Mouse (Mus musculus) heart, adult 2 months (tissue): ENCODE data around the gene Rnf123. TPM values are rescaled to one million over a fixed set of nuclear protein-coding genes. Genes with fewer than 3 reads are reported as not detected.

ENCODE experiments used
- DNase-seq, 2 experiments: peaks; one replicate each; pipeline ENCODE4 v3.0.0; 2021
- H3K27ac ChIP-seq: fragments of 200-600 bp; 2 replicates; pipeline ENCODE4 v1.8.1; 2022
- H3K27me3 ChIP-seq: fragments of 200-500 bp; 2 replicates; pipeline ENCODE4 v1.6.1; 2012; ENCODE audit warnings: mild to moderate bottlenecking, low read length, inconsistent platforms, mixed read lengths; ENCODE audit not compliant: control insufficient read depth, insufficient read depth
- H3K36me3 ChIP-seq: fragments of 200-500 bp; 2 replicates; pipeline ENCODE4 v1.6.1; 2012; ENCODE audit warnings: low read length, inconsistent platforms; ENCODE audit not compliant: control insufficient read depth, insufficient read depth
- H3K4me1 ChIP-seq: fragments of 200-500 bp; 2 replicates; pipeline ENCODE4 v1.6.1; 2011; ENCODE audit warnings: low read length; ENCODE audit not compliant: control insufficient read depth, insufficient read depth
- H3K4me3 ChIP-seq: fragments of 200-600 bp; 2 replicates; pipeline ENCODE4 v1.8.1; 2022
- H3K79me2 ChIP-seq: fragments of 200-500 bp; replicated peaks from 2 replicates; pipeline ENCODE4 v1.6.1; 2012; ENCODE audit warnings: mild to moderate bottlenecking, inconsistent platforms, low read length, moderate library complexity, mixed read lengths; ENCODE audit not compliant: control insufficient read depth, insufficient read depth
- H3K9ac ChIP-seq: fragments of 200-500 bp; 2 replicates; pipeline ENCODE4 v1.6.1; 2012; ENCODE audit warnings: low read depth, mild to moderate bottlenecking, control low read depth, inconsistent platforms, low read length, mixed read lengths
- CTCF ChIP-seq: fragments of 200-600 bp; IDR thresholded peaks from 2 replicates; pipeline ENCODE4 v1.8.1; 2022; ENCODE audit warnings: antibody characterized with exemption, mild to moderate bottlenecking, moderate library complexity
- EP300 ChIP-seq: fragments of 200-500 bp; IDR thresholded peaks from 2 replicates; pipeline ENCODE4 v1.6.1; 2011; ENCODE audit warnings: low read depth, low read length, control low read depth; ENCODE audit not compliant: insufficient read depth
- POLR2A ChIP-seq: fragments of 200-500 bp; IDR thresholded peaks from 2 replicates; pipeline ENCODE4 v1.6.1; 2011; ENCODE audit warnings: mild to moderate bottlenecking, low read depth, low read length, control low read depth; ENCODE audit not compliant: insufficient read depth
- WGBS: fragments of 180-500 bp; shearing (Covaris S2); methylation state at CpG from one replicate; pipeline ENCODE4 v1.1.7; 2018; 5-methylcytosine and 5-hydroxymethylcytosine counted together
- intact Hi-C: fragments of 180-260 bp; cut with DNase I; formaldehyde crosslinking; loops from one replicate; pipeline ENCODE4 v1.15.1; 2025
- polyA plus RNA-seq: library from polyadenylated mRNA; depleted of rRNA; stranded (reverse); fragments of >200 nt; gene quantifications from 2 replicates; pipeline ENCODE4 v1.2.3, GENCODE M21; 2012
- total RNA-seq, 2 experiments: library from RNA; stranded (reverse); gene quantifications; 2 replicates each; pipeline ENCODE4 v1.2.3; 2021

Gene Rnf123
- total and polyA plus RNA-seq, 3 experiments = 79.3 to 114 (median 86.7) TPM

- 85% methylated on average over 17 of the region's 17 CpGs for WGBS
- intact Hi-C loops = no loop called here
- Histone ChIP-seq H3K4me3 (no peak overlapping the region), H3K27me3 (no peaks in the 10 kb centered on the region), H3K79me2 (no peaks in the 10 kb centered on the region), H3K9ac (no peak overlapping the region), H3K36me3 (no peaks in the 10 kb centered on the region), H3K4me1 (no peaks in the 10 kb centered on the region), H3K27ac (no peak overlapping the region)
- DNase-seq = no peak
- no peak for TF ChIP-seq POLR2A
- TF ChIP-seq EP300 = no peak
- no peak for TF ChIP-seq CTCF
These were observed 43.5 kb upstream of the Rnf123 start for GRCm38 (mm10) chr9:108126436-108127180.

GRCm38 (mm10) chr9:108125731-108126130, 42.6 kb upstream of the Rnf123 start:
- no peak for DNase-seq
- 86% methylated on average over 8 of the region's 8 CpGs for WGBS
- H3K4me1 ChIP-seq = no peaks in the 10 kb centered on the region
- no peaks in the 10 kb centered on the region for H3K27me3 ChIP-seq
- H3K27ac ChIP-seq = no peak overlapping the region
- intact Hi-C loops = no loop called here
- no peak overlapping the region for H3K9ac ChIP-seq
- H3K36me3 ChIP-seq = no peaks in the 10 kb centered on the region
- H3K79me2 ChIP-seq = no peaks in the 10 kb centered on the region
- H3K4me3 ChIP-seq = no peak overlapping the region
- TF ChIP-seq EP300 (no peak), CTCF (no peak), POLR2A (no peak)

GRCm38 (mm10) chr9:108123916-108124315, 40.8 kb upstream of the Rnf123 start:
- TF ChIP-seq POLR2A = no peak
- no peak for TF ChIP-seq EP300
- no peak for TF ChIP-seq CTCF
- no peak for DNase-seq
- Histone ChIP-seq H3K9ac (no peak overlapping the region), H3K36me3 (no peaks in the 10 kb centered on the region), H3K4me3 (no peak overlapping the region), H3K4me1 (peaks cover 1% of the 10 kb centered on the region; the same call in 1 of the 2 replicates), H3K27me3 (no peaks in the 10 kb centered on the region), H3K79me2 (no peaks in the 10 kb centered on the region), H3K27ac (no peak overlapping the region)
- intact Hi-C loops = no loop called here
- 78% methylated on average over 4 of the region's 4 CpGs for WGBS

DNA sequence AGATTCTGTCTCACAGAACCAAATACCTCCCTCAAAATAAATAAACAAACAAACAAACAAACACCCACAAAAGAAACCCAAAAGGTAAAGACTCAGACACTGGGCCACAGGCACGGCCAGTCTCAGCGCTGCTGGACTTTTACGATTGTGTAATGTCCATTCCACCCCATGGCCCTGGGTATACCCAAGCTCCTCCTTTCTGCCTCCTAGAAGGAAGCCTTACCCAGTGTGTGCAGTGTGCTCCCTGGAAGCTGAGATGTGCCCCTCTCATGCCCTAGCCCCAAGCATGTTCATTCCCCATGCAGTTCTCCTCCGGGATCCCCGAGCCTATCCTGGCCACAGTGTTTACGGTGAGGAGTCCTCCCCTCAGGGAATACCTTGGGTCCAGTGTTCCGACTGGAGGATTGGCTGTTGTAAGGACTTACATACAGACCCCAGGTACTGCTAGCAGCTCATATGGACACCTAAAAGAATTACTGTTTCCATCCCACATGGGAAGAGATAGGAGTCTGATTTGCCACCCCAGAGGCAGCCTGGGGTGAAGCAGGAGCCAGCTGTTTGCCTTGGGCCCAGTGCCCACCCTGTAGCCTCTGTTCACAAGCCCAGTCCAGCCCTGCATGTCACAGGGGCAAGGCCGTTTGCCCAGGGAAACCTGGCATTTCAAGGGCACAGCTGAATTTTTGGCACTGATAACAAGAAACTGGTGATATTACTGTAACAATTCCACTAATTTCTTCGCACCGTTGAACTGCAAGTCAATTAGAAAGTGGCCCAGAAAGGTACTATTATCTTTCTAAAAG, 38.2 kb upstream of the Rnf123 start:
- no peaks in the 10 kb centered on the region for H3K79me2 ChIP-seq
- 82% methylated on average over 10 of the region's 10 CpGs for WGBS
- H3K4me1 ChIP-seq = peaks cover 1% of the 10 kb centered on the region; the same call in 1 of the 2 replicates
- no peak overlapping the region for H3K4me3 ChIP-seq
- intact Hi-C loops = no loop called here
- no peak for DNase-seq
- no peak overlapping the region for H3K27ac ChIP-seq
- no peaks in the 10 kb centered on the region for H3K27me3 ChIP-seq
- TF ChIP-seq EP300 (no peak), CTCF (no peak), POLR2A (no peak)
- no peak overlapping the region for H3K9ac ChIP-seq
- H3K36me3 ChIP-seq = no peaks in the 10 kb centered on the region

- 80% methylated on average over 8 of the region's 8 CpGs for WGBS
- H3K4me1 ChIP-seq = peaks cover 1% of the 10 kb centered on the region; the same call in 1 of the 2 replicates
- intact Hi-C loops = no loop called here
- DNase-seq = no peak
- TF ChIP-seq EP300 = no peak
- no peak for TF ChIP-seq CTCF
- TF ChIP-seq POLR2A = no peak
- no peak overlapping the region for H3K9ac ChIP-seq
- H3K27ac ChIP-seq = no peak overlapping the region
- no peaks in the 10 kb centered on the region for H3K36me3 ChIP-seq
- no peaks in the 10 kb centered on the region for H3K79me2 ChIP-seq
- H3K27me3 ChIP-seq = no peaks in the 10 kb centered on the region
- no peak overlapping the region for H3K4me3 ChIP-seq
These were observed 37.5 kb upstream of the Rnf123 start for GRCm38 (mm10) chr9:108120671-108121070.
